Mouse (Mus musculus): ENCODE data around the gene Cys1.
A peak's percentile ranks its signal among the peaks of the same experiment; 100 is the strongest.
"Not testable (repeated sequence)": the region's sequence is repeated elsewhere in the genome, so short reads cannot be mapped to it uniquely, and the experiment has no call there.

The Cys1 gene

DNA sequence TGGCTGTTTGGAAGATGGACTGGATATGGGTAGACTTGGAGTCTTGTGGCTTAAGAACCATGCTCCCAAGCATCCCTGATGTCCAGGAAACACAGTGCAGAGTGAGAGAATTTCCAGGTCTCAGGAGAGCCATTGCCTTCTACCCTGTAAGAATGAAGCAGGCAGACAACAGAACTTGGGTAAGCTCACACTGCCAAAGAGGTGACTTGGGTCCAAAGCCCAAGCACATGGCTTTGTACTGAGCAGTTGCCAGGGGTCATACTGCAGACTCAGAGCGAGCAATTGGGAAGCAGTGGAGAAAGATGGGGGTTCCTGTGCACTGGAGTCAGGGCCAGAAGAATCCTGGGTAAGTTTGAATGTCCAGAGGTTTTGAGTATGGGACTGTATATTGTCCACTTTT is 33.5 kb downstream of the Cys1 start:
- no peak for DNase-seq (ENCODE audit: low read depth, low spot score)

DNA sequence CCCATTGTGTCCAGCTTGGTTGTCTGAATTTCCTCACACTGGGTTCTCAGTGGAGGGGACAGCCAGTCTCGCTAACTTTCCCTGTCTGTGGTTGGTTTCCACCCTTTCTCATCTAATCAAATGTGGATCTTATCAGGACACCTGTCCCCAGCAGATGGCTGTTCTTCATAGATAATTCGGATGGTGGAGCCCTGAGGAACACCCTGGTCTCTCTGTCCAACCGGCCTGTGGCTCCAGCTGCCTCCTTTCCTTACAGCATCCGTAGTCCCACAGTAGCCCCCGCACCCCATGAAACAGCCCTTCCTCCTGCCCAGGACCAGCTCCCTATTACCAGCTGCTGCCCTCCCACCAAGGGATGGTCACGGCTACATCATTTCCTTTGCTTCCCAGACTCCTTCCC is 35.7 kb downstream of the Cys1 start:
- DNase-seq (ENCODE audit: low read depth, low spot score): no peak

DNA sequence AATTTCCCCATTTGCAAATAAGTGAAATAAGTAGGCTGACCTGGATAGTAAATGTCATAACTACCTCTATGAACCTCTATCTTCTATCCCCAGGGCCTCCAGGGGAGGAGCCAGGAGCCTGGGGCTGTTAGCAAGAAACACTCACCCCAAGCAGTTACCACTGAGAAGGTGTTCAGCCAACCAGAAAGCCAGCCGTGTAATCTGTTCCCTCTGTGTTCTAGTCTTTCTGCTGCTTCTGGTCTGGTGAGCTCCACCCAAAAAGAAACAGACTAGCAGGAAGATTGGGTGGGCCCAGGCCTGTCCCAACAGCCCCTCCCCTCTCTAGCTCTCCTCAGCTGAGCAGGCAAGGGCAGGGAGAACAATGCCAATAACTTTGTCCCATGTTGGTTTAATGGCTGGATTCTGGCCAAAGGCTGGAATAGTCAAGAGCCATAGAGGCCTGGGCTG is 37.5 kb downstream of the Cys1 start:
- DNase-seq (ENCODE audit: low read depth, low spot score): no peak

DNA sequence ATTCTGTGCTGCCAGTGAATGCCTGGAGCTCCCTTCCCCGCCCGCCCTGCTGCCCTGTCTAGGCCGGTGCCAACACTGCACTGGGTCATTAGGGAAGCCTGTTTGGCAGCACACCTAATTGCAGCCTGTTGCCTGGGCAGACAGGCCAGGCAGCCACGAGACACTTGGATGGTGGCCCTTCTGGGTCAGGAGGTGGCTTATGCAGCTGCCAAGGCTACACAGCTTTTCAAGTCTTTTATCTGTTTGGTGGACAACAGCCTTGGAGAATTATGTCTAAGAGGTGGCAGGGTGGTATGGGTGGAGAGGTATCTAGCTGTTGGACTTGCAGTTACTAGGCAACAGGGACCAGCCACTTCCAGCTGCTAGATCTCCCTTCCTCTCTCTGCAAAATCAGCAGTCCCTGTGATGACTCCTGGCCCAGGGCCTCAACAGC is 39.2 kb downstream of the Cys1 start:
- DNase-seq (ENCODE audit: low read depth, low spot score): peak; percentile 85

DNA sequence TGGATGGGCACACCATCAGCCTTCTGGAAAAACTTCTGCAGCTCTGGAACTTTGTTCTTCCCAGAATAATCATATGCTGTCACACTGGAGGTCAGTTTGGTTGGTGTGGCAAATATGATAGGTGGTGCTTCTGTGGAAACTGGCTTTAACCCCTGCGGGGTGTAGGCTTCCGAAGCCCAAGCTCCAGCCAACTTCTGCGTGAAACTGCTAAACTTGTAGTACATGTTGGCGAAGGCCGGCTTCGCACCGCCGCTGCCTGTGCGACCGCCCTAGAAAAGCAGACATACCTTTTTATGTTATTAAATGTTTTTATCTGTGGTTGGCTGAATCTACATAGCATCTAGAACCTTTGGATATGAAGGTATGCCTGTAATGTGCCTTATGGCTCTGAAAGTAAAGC is 42.8 kb downstream of the Cys1 start:
- not testable (repeated sequence) for DNase-seq (ENCODE audit: low read depth, low spot score)

DNA sequence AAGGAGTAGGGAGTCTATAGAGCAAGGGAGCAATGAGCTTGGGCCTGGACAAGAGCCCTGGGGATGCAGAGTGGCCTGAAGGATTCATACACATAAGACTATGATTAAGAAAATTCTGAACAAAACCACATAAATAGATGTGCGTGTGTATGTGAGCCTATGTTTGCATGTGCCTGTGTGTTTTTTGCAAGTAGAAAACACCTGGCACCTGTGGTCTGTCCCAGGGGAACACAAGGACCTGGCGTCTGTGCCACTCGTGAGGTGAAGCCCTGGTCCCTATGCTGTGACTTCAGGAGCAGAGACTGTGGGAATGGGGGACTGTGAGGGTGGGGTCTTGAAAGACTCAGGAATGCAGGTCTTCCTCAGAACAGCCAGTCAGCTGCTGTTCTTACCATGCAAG is 47.0 kb downstream of the Cys1 start:
- no peak for DNase-seq (ENCODE audit: low read depth, low spot score)

DNA sequence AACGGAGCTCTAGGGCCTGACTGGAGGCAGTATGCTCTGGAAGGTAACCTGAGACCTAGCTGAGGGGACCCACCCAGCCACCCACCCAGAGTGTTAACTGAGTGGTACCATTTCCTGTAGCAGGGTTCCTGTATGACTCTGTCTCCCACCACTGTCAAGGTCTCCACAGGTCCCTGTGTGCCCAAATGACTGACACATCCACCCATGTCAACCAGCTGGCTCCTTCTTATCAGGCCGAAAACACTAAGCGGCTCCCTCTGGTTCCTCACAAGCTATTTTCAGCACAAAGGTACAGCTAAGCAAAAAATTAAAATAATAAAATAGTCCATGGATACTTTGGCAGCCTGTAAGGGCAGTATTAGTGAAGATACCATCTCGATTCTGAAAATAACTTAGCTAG is 47.4 kb downstream of the Cys1 start:
- DNase-seq (ENCODE audit: low read depth, low spot score): no peak

DNA sequence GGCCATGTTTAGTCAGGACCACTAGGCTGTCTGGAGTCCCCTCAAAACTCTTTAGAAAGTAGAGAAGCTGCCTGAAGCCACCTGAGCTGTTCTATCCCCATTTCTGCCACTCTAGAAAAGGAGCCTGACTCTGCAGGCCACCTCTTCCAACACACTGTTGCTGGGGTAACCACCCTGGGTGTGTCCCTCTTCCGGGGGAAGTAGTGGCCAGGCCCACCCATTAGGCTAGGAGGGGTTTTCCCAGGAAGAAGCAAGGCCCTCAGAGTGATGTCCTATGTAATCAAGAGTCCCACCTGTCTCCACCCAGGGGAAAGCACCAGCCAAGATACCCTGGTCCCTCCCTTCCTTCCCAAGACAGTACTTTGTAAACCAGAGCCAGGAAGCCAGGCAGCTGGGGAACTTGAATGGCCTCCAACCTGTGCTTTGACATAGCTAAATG is 47.8 kb downstream of the Cys1 start:
- DNase-seq (ENCODE audit: low read depth, low spot score): no peak

DNA sequence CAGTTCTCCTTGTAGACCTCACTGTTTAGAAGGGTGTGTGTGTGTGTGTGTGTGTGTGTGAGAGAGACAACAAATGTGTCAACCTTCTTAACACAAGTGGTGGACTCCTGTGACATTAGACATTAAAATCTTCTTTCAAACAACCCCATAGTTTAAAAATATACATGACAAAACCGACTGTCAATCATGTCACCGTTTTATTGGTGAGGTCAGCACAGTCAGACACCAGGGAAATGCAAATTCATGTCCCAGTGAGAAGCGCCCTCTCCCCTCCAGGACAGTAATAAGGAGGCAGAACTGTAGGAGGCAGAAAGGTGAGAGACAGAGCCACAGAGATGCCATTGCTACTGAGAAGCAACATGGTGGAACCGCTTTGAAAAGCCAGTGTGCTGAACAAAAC is 49.2 kb downstream of the Cys1 start:
- DNase-seq (ENCODE audit: low read depth, low spot score): no peak

DNA sequence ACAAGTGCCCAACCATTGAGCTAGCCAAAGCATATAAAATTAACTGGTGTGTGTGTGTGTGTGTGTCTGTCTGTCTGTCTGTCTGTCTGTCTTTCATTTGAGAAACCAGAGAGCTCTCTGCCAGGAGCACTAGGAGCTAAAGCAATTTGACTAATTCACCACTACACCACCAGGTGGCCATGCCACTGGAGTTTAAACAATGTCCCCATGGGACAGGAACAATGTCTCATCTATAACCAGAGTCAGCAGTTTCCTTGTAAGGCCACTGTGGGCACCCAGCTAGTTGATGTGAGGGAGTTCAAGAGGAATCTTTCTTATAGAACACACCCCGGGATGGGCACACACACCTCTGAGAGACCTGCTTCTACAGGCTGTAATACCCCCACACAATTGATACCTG is 51.4 kb downstream of the Cys1 start:
- DNase-seq (ENCODE audit: low read depth, low spot score): peak; percentile 55

DNA sequence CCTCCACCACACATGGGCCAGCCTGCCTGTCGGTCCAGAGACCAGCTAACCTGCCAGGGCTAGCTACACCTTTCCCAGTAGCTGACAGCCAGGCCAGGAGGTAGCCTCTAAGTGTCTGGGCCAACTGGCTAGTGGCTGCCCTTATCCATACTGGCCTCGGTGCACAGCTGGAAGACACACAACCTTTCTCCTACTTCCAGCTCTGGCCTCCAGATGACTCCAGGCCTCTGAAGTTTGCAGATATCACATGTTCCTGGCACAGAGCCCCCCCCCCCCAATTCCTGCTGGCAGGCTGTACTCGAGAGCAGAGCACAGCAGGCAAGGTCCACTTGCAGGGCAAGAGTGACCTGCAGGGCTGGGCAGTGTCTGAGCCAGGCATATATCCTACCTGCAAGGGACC is 54.4 kb downstream of the Cys1 start:
- DNase-seq (ENCODE audit: low read depth, low spot score): no peak

DNA sequence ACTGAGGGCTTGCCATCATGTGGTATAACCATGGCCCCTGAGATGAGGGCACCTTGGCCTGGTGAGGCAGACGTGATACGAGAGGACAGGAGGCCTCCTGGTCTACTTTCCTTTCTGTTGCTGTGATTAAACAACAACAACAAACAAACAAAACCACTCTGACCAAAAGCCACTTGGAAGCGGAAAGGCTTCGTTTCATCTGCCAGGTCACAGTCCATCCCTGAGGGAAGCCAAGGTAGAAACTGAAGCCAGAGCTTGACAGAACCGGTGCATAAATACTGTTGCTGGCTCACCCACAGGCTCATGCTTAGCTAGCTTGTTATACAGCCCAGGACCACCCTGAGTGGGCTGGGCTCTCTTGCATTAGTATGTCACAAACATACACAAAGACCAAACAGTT is 55.2 kb downstream of the Cys1 start:
- DNase-seq (ENCODE audit: low read depth, low spot score): no peak

DNA sequence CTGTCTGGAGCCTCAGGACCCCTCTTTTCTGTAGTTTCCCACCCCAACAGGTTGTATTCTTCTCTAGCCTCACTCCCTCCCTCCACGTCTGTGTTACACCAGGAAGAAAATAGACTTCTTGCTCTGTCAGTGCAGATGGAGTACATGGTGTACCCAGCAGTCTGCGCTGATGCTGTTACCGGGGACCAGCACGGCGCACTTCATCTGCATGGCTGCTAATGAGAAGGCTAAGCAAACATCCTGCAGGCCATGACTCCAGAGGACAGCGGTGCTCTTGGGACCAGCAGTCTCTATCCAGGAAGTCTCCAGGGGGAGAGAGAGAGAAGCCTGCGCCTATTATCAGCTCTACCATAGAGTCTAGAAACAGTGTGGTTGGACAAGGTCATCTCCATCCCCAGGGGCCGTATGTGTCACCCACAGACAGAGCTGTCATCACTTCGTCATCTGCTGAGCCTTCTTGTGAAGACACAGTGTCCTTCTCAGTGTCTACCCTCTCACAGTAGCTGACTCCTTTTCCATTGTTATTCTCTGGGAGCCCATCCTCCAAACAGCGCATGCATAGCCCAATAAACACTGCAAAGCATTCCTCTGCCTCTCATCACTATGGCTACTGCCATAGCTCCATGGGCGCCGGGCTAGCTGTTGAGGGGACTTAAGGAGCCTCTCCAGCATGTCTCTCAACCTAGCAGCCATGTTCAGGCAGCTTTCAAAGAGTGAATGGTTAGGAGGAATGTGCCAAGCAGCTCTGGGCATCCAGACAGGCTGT is 57.9 kb downstream of the Cys1 start:
- DNase-seq (ENCODE audit: low read depth, low spot score): no peak

DNA sequence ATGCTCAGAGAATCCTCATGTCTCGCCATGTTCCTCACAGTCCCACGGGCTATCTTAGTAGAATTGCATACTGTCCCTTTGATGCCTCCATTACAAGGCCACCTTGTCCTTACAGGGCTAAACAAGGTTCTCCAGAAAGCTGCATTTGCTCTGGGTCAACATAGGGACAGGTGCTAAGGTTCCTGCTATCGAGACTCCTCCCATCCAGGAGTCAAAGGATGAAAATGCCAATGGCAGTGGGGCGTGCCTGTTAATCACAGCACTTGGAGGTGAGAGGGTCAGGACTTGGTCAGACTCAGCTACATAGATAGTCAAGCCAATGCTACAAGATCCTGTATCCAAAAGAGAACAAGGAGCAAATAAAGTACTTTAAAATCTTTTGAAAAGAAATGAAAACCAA is 62.2 kb downstream of the Cys1 start:
- DNase-seq (ENCODE audit: low read depth, low spot score): no peak
